Mouse (Mus musculus) heart, postnatal 4 days (tissue): ENCODE measurements around the gene Apof. TPM values are rescaled to one million over a fixed set of nuclear protein-coding genes. Genes with fewer than 3 reads are reported as not detected.

Source experiments
- DNase-seq: peaks from one replicate; pipeline ENCODE4 v3.0.0; 2021
- total RNA-seq, 2 experiments: library from RNA; stranded (reverse); gene quantifications; 2 replicates each; pipeline ENCODE4 v1.2.3; 2021

Gene Apof
- total RNA-seq, 2 experiments from 2014 or later: not detected

DNA sequence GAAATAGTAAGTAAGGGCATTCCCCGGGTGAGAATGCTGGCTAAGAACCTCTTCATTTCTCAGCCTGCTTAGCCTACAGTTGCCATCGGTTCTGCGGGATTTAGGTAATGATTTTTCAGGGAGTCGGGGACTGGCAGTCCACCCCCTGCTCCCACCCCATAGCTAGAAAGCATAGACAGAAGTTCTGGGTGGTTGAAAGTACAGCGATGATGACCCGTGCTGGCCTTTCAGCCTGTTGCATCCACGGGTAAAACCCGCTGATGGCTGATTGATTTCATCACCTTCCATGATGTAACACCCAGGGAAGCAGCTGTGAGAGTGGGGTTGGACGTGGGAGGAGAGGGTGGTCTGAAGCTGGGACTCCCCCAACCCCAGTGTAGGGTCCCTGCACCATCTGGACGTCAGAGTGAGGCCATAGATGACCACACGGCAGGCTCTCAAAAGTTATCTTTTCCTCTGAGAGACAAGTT is 30.3 kb downstream of the Apof start, which contains the start of gene Il23a:
TSS of gene Il23a (minus strand) at position 51 of the 470 bp plus-strand sequence.
- no peak for DNase-seq

- DNase-seq: no peak
Measured at GRCm38 (mm10) chr10:128302357-128302756, 33.9 kb downstream of the Apof start.

- no peak for DNase-seq
Measured at GRCm38 (mm10) chr10:128302785-128303125, 34.3 kb downstream of the Apof start.

GRCm38 (mm10) chr10:128303126-128304021 is 34.9 kb downstream of the Apof start, which contains the start of gene Pan2:
TSS of gene Pan2 (plus strand) at chr10:128303335.
- DNase-seq: peak; percentile 100

GRCm38 (mm10) chr10:128309654-128310053 is 41.2 kb downstream of the Apof start:
- DNase-seq: no peak

DNA sequence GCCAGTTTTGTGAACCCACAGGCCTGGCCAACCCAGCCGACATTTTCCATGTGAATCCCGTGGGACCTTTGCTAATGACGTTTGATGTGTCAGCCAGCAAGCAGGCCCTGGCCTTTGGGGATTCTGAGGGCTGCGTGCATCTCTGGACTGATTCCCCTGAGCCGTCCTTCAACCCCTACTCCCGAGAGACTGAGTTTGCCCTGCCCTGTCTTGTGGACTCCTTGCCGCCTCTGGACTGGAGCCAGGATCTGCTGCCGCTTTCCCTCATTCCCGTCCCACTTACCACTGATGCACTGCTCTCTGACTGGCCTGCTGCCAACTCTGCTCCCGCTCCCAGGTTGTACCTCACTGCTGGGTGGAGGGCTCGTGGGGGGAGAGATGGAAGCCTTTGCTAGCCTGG is 41.7 kb downstream of the Apof start:
- DNase-seq: peak; percentile 69

DNA sequence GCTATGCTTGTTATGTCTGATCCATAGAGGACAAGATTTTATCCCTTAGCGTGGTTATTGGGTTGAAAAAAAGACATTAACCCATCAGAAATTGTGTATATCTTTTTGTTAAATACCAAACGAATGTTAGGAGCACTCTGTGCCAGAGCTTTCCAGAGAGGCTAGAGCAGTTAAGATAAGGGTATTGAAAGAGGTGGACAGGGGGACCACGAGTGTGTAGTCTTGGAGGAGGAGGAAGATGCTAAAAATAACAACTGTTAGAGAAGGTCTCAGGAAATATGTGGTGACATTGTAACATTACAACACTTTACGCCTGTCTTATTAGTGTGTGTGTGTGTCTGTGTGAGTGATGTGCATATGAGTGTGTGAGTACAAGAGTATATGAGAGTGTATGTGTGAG is 42.4 kb downstream of the Apof start:
- no peak for DNase-seq

GRCm38 (mm10) chr10:128315578-128315977 is 47.1 kb downstream of the Apof start:
- no peak for DNase-seq

Other genes starting within 250 kb of the Apof start
- 100 to 1,000 TPM; 738 to 766 TPM for gene Naca, start 233.1 kb upstream of the Apof start, total RNA-seq
- 100 to 1,000 TPM; 125 to 132 TPM for gene Ptges3, start 209.7 kb upstream of the Apof start, total RNA-seq
- gene Atp5b, start 185.4 kb upstream of the Apof start, total RNA-seq: 1,000 to 10,000 TPM; 6,416 to 6,613 TPM
- 10 to 100 TPM; 28.0 to 30.0 TPM for gene Baz2a, start 177.1 kb upstream of the Apof start, total RNA-seq
- 10 to 100 TPM; 95.9 to 97.3 TPM for gene Rbms2, start 88.4 kb upstream of the Apof start, total RNA-seq
- gene Gls2, start 74.2 kb upstream of the Apof start, total RNA-seq: 1 to 10 TPM in 1 of 2 experiments, under 1 TPM in 1; 0.48 to 1.2 TPM
- 10 to 100 TPM; 39.6 to 41.5 TPM for gene Spryd4, start 56.9 kb upstream of the Apof start, total RNA-seq
- gene Mip, start 42.8 kb upstream of the Apof start, total RNA-seq: not detected
- gene Timeless, start 36.6 kb upstream of the Apof start, total RNA-seq: 10 to 100 TPM; 24.5 to 28.7 TPM
- under 1 TPM in 1 of 2 experiments, not detected in 1; 0.29 TPM for gene Apon, start 14.6 kb upstream of the Apof start, total RNA-seq
- gene Stat2, start 1.9 kb downstream of the Apof start, total RNA-seq: 10 to 100 TPM in 1 of 2 experiments, 1 to 10 TPM in 1; 10.0 TPM
- gene Il23a, start 30.1 kb downstream of the Apof start, total RNA-seq: 1 to 10 TPM; 1.5 to 2.2 TPM
- gene Pan2, start 34.7 kb downstream of the Apof start, total RNA-seq: 10 to 100 TPM; 17.6 to 18.1 TPM
- 100 to 1,000 TPM in 1 of 2 experiments, 10 to 100 TPM in 1; 92.1 to 100 TPM for gene Cnpy2, start 53.8 kb downstream of the Apof start, total RNA-seq
- gene Cs, start 69.1 kb downstream of the Apof start, total RNA-seq: 100 to 1,000 TPM; 819 to 825 TPM
- gene Coq10a, start 100.3 kb downstream of the Apof start, total RNA-seq: 10 to 100 TPM; 82.0 to 85.7 TPM
- 10 to 100 TPM; 44.4 to 44.9 TPM for gene Ankrd52, start 108.4 kb downstream of the Apof start, total RNA-seq
- not detected for gene Slc39a5, start 132.6 kb downstream of the Apof start, total RNA-seq
- gene Nabp2, start 142.8 kb downstream of the Apof start, total RNA-seq: 10 to 100 TPM; 44.1 to 47.1 TPM
- gene Rnf41, start 143.0 kb downstream of the Apof start, total RNA-seq: 10 to 100 TPM; 25.0 to 27.0 TPM
- 10 to 100 TPM; 97.0 to 97.3 TPM for gene Smarcc2, start 190.6 kb downstream of the Apof start, total RNA-seq
- 100 to 1,000 TPM; 616 to 628 TPM for gene Myl6, start 225.5 kb downstream of the Apof start, total RNA-seq
- 1 to 10 TPM; 3.7 TPM for gene Myl6b, start 230.0 kb downstream of the Apof start, total RNA-seq